Mouse (Mus musculus) limb, embryonic 14.5 days (tissue): ENCODE data around the gene Llgl2. TPM values are rescaled to one million over a fixed set of nuclear protein-coding genes. Genes with fewer than 3 reads are reported as not detected.

ENCODE experiments used
- ATAC-seq: fragments of 200-750 bp; cut with Nextera tagmentation; 2 replicates; pipeline ENCODE4 v1.8.0; 2017; ENCODE audit warnings: low read depth, moderate number of reproducible peaks, moderate TSS enrichment; ENCODE audit not compliant: low FRiP score
- DNase-seq: peaks from one replicate; pipeline ENCODE4 v3.0.0-alpha.2; 2015; ENCODE audit warnings: low spot score
- H3K27ac ChIP-seq: fragments of 300-500 bp; sonication (generic); replicated peaks from 2 replicates; pipeline ENCODE4 v1.5.1; 2014; ENCODE audit warnings: low read depth, mild to moderate bottlenecking, low read length, moderate library complexity, mixed read lengths
- H3K27me3 ChIP-seq: fragments of 300-500 bp; sonication (generic); 2 replicates; pipeline ENCODE4 v1.6.1; 2014; ENCODE audit warnings: low read length, mixed read lengths; ENCODE audit not compliant: control insufficient read depth, insufficient read depth
- H3K36me3 ChIP-seq: fragments of 300-500 bp; sonication (generic); 2 replicates; pipeline ENCODE4 v1.6.1; 2014; ENCODE audit warnings: mild to moderate bottlenecking, low read length, moderate library complexity, mixed read lengths; ENCODE audit not compliant: control insufficient read depth, insufficient read depth
- H3K4me1 ChIP-seq: fragments of 300-500 bp; sonication (generic); 2 replicates; pipeline ENCODE4 v1.6.1; 2014; ENCODE audit warnings: antibody characterized with exemption, low read length, mixed read lengths; ENCODE audit not compliant: control insufficient read depth, insufficient read depth
- H3K4me2 ChIP-seq: fragments of 300-500 bp; sonication (generic); replicated peaks from 2 replicates; pipeline ENCODE4 v1.6.1; 2014; ENCODE audit warnings: low read depth, mild to moderate bottlenecking, low read length, moderate library complexity; ENCODE audit not compliant: severe bottlenecking
- H3K4me3 ChIP-seq: fragments of 300-500 bp; sonication (generic); replicated peaks from 2 replicates; pipeline ENCODE4 v1.5.1; 2014; ENCODE audit warnings: low read length
- H3K9ac ChIP-seq: fragments of 300-500 bp; sonication (generic); 2 replicates; pipeline ENCODE4 v1.6.1; 2014; ENCODE audit warnings: mild to moderate bottlenecking, low read depth, low read length, moderate library complexity; ENCODE audit not compliant: severe bottlenecking
- H3K9me3 ChIP-seq: fragments of 300-500 bp; sonication (generic); 2 replicates; pipeline ENCODE4 v1.6.1; 2016; ENCODE audit warnings: low read length; ENCODE audit not compliant: control insufficient read depth
- POLR2A ChIP-seq: fragments of 200-500 bp; IDR thresholded peaks from 2 replicates; pipeline ENCODE4 v1.8.0; 2012; ENCODE audit warnings: inconsistent platforms, mild to moderate bottlenecking, moderate library complexity, borderline replicate concordance; ENCODE audit not compliant: insufficient read depth, insufficient read length; ENCODE audit errors: extremely low read depth
- WGBS: fragments of 180-500 bp; shearing (Covaris S2); extraction: QIAGEN DNeasy Blood & Tissue Kit; methylation state at CpG from one replicate; pipeline ENCODE4 v1.1.7; 2014; 5-methylcytosine and 5-hydroxymethylcytosine counted together
- polyA plus RNA-seq, 2 experiments: library from polyadenylated mRNA; depleted of rRNA in 1 of 2; stranded (reverse) in 1 of 2; unstranded in 1 of 2; fragments of >200 nt; fragmentation: Nextera tagmentation in 1 of 2; extraction: Ambion mirVana in 1 of 2; gene quantifications; 2 replicates each; pipeline versions ENCODE4 v1.2.1 to v1.2.3; 2012 to 2014

Llgl2 gene
- polyA plus RNA-seq, 2 experiments = 11.2 to 12.3 TPM

DNA sequence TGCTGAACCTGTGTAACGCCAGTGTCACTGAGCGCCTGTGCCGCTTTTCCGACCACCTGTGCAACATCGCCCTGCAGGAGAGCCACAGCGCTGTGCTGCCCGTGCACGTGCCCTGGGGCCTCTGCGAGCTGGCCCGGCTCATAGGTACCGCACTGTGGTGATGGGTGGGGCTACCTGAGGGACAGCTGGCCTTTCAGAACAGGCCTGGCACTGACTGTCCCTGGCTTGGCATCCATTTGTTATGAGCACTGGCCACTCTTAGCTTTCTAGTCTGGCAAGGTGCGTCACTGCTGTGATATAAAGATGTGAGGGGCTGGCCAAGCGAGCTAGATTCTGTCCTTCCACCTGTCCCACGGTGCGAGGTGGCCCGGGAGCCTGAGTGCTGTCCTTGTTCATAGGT is 31.9 kb upstream of the Llgl2 start:
- Histone ChIP-seq H3K9ac (no peak overlapping the region), H3K27me3 (no peaks in the 10 kb centered on the region), H3K36me3 (peaks cover 93% of the 10 kb centered on the region), H3K4me3 (no peak overlapping the region), H3K4me1 (no peaks in the 10 kb centered on the region), H3K9me3 (no peaks in the 10 kb centered on the region), H3K27ac (no peak overlapping the region), H3K4me2 (no peak overlapping the region)
- ATAC-seq (no peak), DNase-seq (no peak)
- no peak for TF ChIP-seq POLR2A
- WGBS = 94% methylated on average over 13 of the region's 16 CpGs

DNA sequence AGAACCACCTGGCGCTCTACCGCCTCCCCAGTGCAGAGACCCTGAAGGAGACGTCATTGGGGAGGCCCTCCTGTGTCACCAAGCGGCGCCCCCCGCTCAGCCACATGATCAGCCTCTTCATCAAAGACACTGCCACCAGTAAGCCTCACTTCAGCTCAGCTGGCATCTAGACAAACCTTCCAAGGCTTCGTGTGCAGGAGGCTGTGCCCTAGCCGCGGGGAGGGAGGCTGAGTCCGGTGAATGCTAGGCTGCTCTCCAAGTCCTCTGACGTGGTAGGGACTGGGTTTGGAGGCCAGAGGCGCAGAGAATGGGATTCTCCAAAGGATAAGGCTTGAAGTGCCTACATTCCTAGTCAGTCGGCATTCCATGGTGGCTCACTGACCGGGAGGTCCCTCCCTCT is 31.5 kb upstream of the Llgl2 start:
- no peak for TF ChIP-seq POLR2A
- no peaks in the 10 kb centered on the region for H3K4me1 ChIP-seq
- DNase-seq (no peak), ATAC-seq (no peak)
- no peaks in the 10 kb centered on the region for H3K27me3 ChIP-seq
- no peak overlapping the region for H3K4me2 ChIP-seq
- H3K4me3 ChIP-seq = no peak overlapping the region
- no peak overlapping the region for H3K9ac ChIP-seq
- 86% methylated on average over 14 of the region's 14 CpGs for WGBS
- H3K9me3 ChIP-seq = no peaks in the 10 kb centered on the region
- H3K27ac ChIP-seq = no peak overlapping the region
- peaks cover 93% of the 10 kb centered on the region for H3K36me3 ChIP-seq

DNA sequence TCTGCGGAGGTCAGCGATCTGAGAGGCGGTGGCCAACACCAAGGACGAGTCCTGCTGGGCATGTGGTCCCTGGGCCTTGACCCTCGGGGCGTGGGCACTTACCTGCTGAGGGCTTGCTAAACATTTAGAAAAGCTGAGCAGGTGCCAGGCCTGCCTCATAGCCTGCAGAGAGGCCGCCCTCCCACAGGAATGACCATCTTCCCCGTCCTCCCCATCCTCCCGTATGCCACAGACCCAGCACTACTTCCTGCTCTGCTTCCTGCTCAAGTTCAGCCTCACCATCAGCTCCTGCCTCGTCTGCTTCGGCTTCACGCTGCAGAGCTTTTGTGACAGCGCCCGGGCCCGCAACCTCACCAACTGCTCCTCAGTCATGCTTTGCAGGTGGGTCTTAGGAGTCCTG is 27.0 kb upstream of the Llgl2 start:
- no peak overlapping the region for H3K4me3 ChIP-seq
- H3K9me3 ChIP-seq = no peaks in the 10 kb centered on the region
- H3K27ac ChIP-seq = no peak overlapping the region; the same call in 1 of the 2 replicates
- no peak for TF ChIP-seq POLR2A
- no peak overlapping the region for H3K4me2 ChIP-seq
- peaks cover 98% of the 10 kb centered on the region for H3K36me3 ChIP-seq
- DNase-seq = no peak
- no peak for ATAC-seq
- WGBS = 75% methylated on average over 15 of the region's 15 CpGs
- no peaks in the 10 kb centered on the region for H3K27me3 ChIP-seq
- no peaks in the 10 kb centered on the region for H3K4me1 ChIP-seq
- H3K9ac ChIP-seq = no peak overlapping the region

DNA sequence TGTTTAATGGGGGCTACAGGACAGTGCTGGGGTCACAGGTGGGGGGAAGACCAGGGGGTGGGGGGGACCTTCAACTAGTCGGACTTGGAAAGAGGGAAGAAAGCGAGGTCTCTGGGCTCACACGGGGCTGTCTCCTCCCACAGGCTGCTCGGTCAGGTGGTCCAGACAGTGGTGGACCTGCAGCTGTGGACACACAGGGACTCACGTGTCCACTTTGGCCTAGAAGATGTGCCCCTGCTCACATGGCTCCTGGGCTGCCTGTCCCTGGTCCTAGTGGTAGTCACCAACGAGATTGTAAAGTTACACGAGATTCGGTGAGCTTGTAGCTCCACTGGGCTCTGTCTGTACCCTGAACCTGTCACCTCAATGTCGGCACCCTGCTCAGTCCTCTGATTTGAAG is 26.2 kb upstream of the Llgl2 start:
- DNase-seq = no peak
- H3K9me3 ChIP-seq = no peaks in the 10 kb centered on the region
- TF ChIP-seq POLR2A = no peak
- no peak overlapping the region for H3K9ac ChIP-seq
- H3K27ac ChIP-seq = no peak overlapping the region
- H3K36me3 ChIP-seq = peaks cover 98% of the 10 kb centered on the region
- no peak overlapping the region for H3K4me3 ChIP-seq
- ATAC-seq = no peak
- no peaks in the 10 kb centered on the region for H3K27me3 ChIP-seq
- H3K4me2 ChIP-seq = no peak overlapping the region
- 88% methylated on average over 9 of the region's 9 CpGs for WGBS
- no peaks in the 10 kb centered on the region for H3K4me1 ChIP-seq

DNA sequence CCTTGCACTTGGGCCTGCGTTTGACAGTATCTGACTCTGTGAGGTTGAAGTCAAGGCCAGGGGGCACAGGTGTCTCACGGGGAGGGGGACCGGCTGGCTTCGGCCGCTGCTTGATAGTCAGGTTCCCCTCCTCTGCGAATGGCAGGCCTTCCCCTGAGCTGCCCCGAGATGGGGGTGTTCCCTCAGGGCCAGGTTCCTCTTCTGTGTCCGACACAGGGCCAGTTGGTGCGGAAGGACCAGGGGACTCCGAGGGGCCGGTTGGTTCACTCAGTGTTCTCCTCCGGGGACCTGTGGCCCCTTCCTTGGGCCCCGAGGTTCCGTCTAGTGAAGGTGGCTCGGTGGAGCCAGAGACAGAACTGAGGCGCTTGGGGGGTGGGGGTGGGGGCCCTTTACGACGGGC is 22.9 kb upstream of the Llgl2 start:
- H3K4me1 ChIP-seq = no peaks in the 10 kb centered on the region
- H3K27ac ChIP-seq = no peak overlapping the region
- H3K9me3 ChIP-seq = no peaks in the 10 kb centered on the region
- no peak overlapping the region for H3K4me3 ChIP-seq
- 92% methylated on average over 15 of the region's 18 CpGs for WGBS
- no peak for DNase-seq
- H3K36me3 ChIP-seq = peaks cover 94% of the 10 kb centered on the region
- H3K9ac ChIP-seq = no peak overlapping the region
- ATAC-seq = no peak
- H3K4me2 ChIP-seq = no peak overlapping the region
- no peak for TF ChIP-seq POLR2A
- no peaks in the 10 kb centered on the region for H3K27me3 ChIP-seq
